Mouse (Mus musculus) ES-E14 (cell line): ENCODE measurements at regions not wholly inside any gene's neighbourhood (a gene's known extent, or its start where the extent isn't known, plus 50 kb on each side); places are given as distances from the start of the nearest gene placed in this dataset.

Source experiments
- CHD2 ChIP-seq: IDR thresholded peaks from 2 replicates; pipeline ENCODE4 v1.6.1; 2014; ENCODE audit warnings: mild to moderate bottlenecking, low read depth, low read length, inconsistent platforms
- HCFC1 ChIP-seq: IDR thresholded peaks from 2 replicates; pipeline ENCODE4 v1.6.1; 2012; ENCODE audit warnings: low read length, inconsistent platforms, borderline replicate concordance; ENCODE audit not compliant: insufficient read depth
- ZC3H11A ChIP-seq: IDR thresholded peaks from 2 replicates; pipeline ENCODE4 v1.6.1; 2012; ENCODE audit warnings: low read depth, mild to moderate bottlenecking, inconsistent platforms, low read length, borderline replicate concordance

- TF ChIP-seq ZC3H11A (no peak), HCFC1 (no peak), CHD2 (no peak)
Measured at GRCm38 (mm10) chr5:43417259-43417658, 98.1 kb upstream of the C1qtnf7 start.
